Mouse (Mus musculus): Measurements from ENCODE around the gene Rnf40. TPM values are rescaled to one million over a fixed set of nuclear protein-coding genes. Genes with fewer than 3 reads are reported as not detected.

Gene Rnf40
- polyA plus RNA-seq, 1 experiment = 39.4 TPM

GRCm38 (mm10) chr7:127626039-127626438, 37.5 kb downstream of the Rnf40 start:
- Histone ChIP-seq H3K36me3 (ENCODE audit: control insufficient read depth, insufficient read depth, low read length, poor library complexity, severe bottlenecking) (no peaks in the 10 kb centered on the region), H3K27ac (ENCODE audit: insufficient read depth, low read length) (no peak overlapping the region), H3K27me3 (ENCODE audit: control insufficient read depth, insufficient read depth, low read length, poor library complexity, severe bottlenecking) (no peaks in the 10 kb centered on the region), H3K9ac (ENCODE audit: low read depth, poor library complexity, severe bottlenecking) (no peak overlapping the region), H3K9me3 (replicated peaks; ENCODE audit: control insufficient read depth, insufficient read depth, low read length, poor library complexity, severe bottlenecking) (no peaks in the 10 kb centered on the region; the same call in none of the 2 replicates), H3K4me3 (ENCODE audit: low read depth, low read length) (no peak overlapping the region), H3K4me1 (ENCODE audit: control insufficient read depth, insufficient read depth, low read length) (no peaks in the 10 kb centered on the region)
- TF ChIP-seq CTCF (IDR thresholded peaks at IDR 0.05; ENCODE audit: low read depth, low read length) = no peak
- no peak for TF ChIP-seq POLR2A (IDR thresholded peaks at IDR 0.05; ENCODE audit: insufficient read depth, low read length)
- TF ChIP-seq EP300 (IDR thresholded peaks at IDR 0.05; ENCODE audit: insufficient read depth, low read depth, low read length) = no peak

GRCm38 (mm10) chr7:127626471-127626870, 37.9 kb downstream of the Rnf40 start:
- H3K27ac ChIP-seq (ENCODE audit: insufficient read depth, low read length) = no peak overlapping the region
- TF ChIP-seq CTCF (IDR thresholded peaks at IDR 0.05; ENCODE audit: low read depth, low read length) (no peak), POLR2A (IDR thresholded peaks at IDR 0.05; ENCODE audit: insufficient read depth, low read length) (no peak), EP300 (IDR thresholded peaks at IDR 0.05; ENCODE audit: insufficient read depth, low read depth, low read length) (no peak)

GRCm38 (mm10) chr7:127628646-127629045, 40.1 kb downstream of the Rnf40 start:
- no peaks in the 10 kb centered on the region for H3K27me3 ChIP-seq (ENCODE audit: control insufficient read depth, insufficient read depth, low read length, poor library complexity, severe bottlenecking)
- H3K4me1 ChIP-seq (ENCODE audit: control insufficient read depth, insufficient read depth, low read length) = no peaks in the 10 kb centered on the region
- H3K36me3 ChIP-seq (ENCODE audit: control insufficient read depth, insufficient read depth, low read length, poor library complexity, severe bottlenecking) = no peaks in the 10 kb centered on the region
- H3K4me3 ChIP-seq (ENCODE audit: low read depth, low read length) = no peak overlapping the region
- H3K9ac ChIP-seq (ENCODE audit: low read depth, poor library complexity, severe bottlenecking) = no peak overlapping the region
- TF ChIP-seq POLR2A (IDR thresholded peaks at IDR 0.05; ENCODE audit: insufficient read depth, low read length) = no peak
- no peak for TF ChIP-seq CTCF (IDR thresholded peaks at IDR 0.05; ENCODE audit: low read depth, low read length)
- TF ChIP-seq EP300 (IDR thresholded peaks at IDR 0.05; ENCODE audit: insufficient read depth, low read depth, low read length) = no peak
- H3K9me3 ChIP-seq (replicated peaks; ENCODE audit: control insufficient read depth, insufficient read depth, low read length, poor library complexity, severe bottlenecking) = no peaks in the 10 kb centered on the region; the same call in none of the 2 replicates
- H3K27ac ChIP-seq (ENCODE audit: insufficient read depth, low read length) = no peak overlapping the region

More at GRCm38 (mm10) chr7:127626471-127626870, 37.9 kb downstream of the Rnf40 start:
- H3K36me3 ChIP-seq (ENCODE audit: control insufficient read depth, insufficient read depth, low read length, poor library complexity, severe bottlenecking) = no peaks in the 10 kb centered on the region
- no peak overlapping the region for H3K4me3 ChIP-seq (ENCODE audit: low read depth, low read length)
- no peaks in the 10 kb centered on the region; the same call in none of the 2 replicates for H3K9me3 ChIP-seq (replicated peaks; ENCODE audit: control insufficient read depth, insufficient read depth, low read length, poor library complexity, severe bottlenecking)
- H3K9ac ChIP-seq (ENCODE audit: low read depth, poor library complexity, severe bottlenecking) = no peak overlapping the region
- no peaks in the 10 kb centered on the region for H3K4me1 ChIP-seq (ENCODE audit: control insufficient read depth, insufficient read depth, low read length)
- H3K27me3 ChIP-seq (ENCODE audit: control insufficient read depth, insufficient read depth, low read length, poor library complexity, severe bottlenecking) = no peaks in the 10 kb centered on the region

GRCm38 (mm10) chr7:127631416-127631815, 42.8 kb downstream of the Rnf40 start:
- H3K9ac ChIP-seq (ENCODE audit: low read depth, poor library complexity, severe bottlenecking) = no peak overlapping the region
- H3K27ac ChIP-seq (ENCODE audit: insufficient read depth, low read length) = peak overlapping the region; percentile 57
- no peaks in the 10 kb centered on the region for H3K36me3 ChIP-seq (ENCODE audit: control insufficient read depth, insufficient read depth, low read length, poor library complexity, severe bottlenecking)
- no peaks in the 10 kb centered on the region for H3K27me3 ChIP-seq (ENCODE audit: control insufficient read depth, insufficient read depth, low read length, poor library complexity, severe bottlenecking)
- H3K9me3 ChIP-seq (replicated peaks; ENCODE audit: control insufficient read depth, insufficient read depth, low read length, poor library complexity, severe bottlenecking) = no peaks in the 10 kb centered on the region; the same call in none of the 2 replicates
- TF ChIP-seq POLR2A (IDR thresholded peaks at IDR 0.05; ENCODE audit: insufficient read depth, low read length) = no peak
- no peak for TF ChIP-seq CTCF (IDR thresholded peaks at IDR 0.05; ENCODE audit: low read depth, low read length)
- TF ChIP-seq EP300 (IDR thresholded peaks at IDR 0.05; ENCODE audit: insufficient read depth, low read depth, low read length) = no peak
- H3K4me1 ChIP-seq (ENCODE audit: control insufficient read depth, insufficient read depth, low read length) = no peaks in the 10 kb centered on the region
- H3K4me3 ChIP-seq (ENCODE audit: low read depth, low read length) = no peak overlapping the region

GRCm38 (mm10) chr7:127636963-127637362, 48.4 kb downstream of the Rnf40 start:
- Histone ChIP-seq H3K9ac (ENCODE audit: low read depth, poor library complexity, severe bottlenecking) (peak overlapping the region; percentile 48), H3K27ac (ENCODE audit: insufficient read depth, low read length) (no peak overlapping the region)
- TF ChIP-seq EP300 (IDR thresholded peaks at IDR 0.05; ENCODE audit: insufficient read depth, low read depth, low read length) = no peak
- no peak for TF ChIP-seq CTCF (IDR thresholded peaks at IDR 0.05; ENCODE audit: low read depth, low read length)
- TF ChIP-seq POLR2A (IDR thresholded peaks at IDR 0.05; ENCODE audit: insufficient read depth, low read length) = no peak

GRCm38 (mm10) chr7:127641260-127641659, 52.7 kb downstream of the Rnf40 start:
- TF ChIP-seq EP300 (IDR thresholded peaks at IDR 0.05; ENCODE audit: insufficient read depth, low read depth, low read length) (no peak), POLR2A (IDR thresholded peaks at IDR 0.05; ENCODE audit: insufficient read depth, low read length) (no peak)
- Histone ChIP-seq H3K27ac (ENCODE audit: insufficient read depth, low read length) (no peak overlapping the region), H3K27me3 (ENCODE audit: control insufficient read depth, insufficient read depth, low read length, poor library complexity, severe bottlenecking) (no peaks in the 10 kb centered on the region), H3K4me1 (ENCODE audit: control insufficient read depth, insufficient read depth, low read length) (peaks cover 1% of the 10 kb centered on the region), H3K9ac (ENCODE audit: low read depth, poor library complexity, severe bottlenecking) (no peak overlapping the region), H3K4me3 (ENCODE audit: low read depth, low read length) (no peak overlapping the region), H3K9me3 (replicated peaks; ENCODE audit: control insufficient read depth, insufficient read depth, low read length, poor library complexity, severe bottlenecking) (no peaks in the 10 kb centered on the region), H3K36me3 (ENCODE audit: control insufficient read depth, insufficient read depth, low read length, poor library complexity, severe bottlenecking) (no peaks in the 10 kb centered on the region)

More at GRCm38 (mm10) chr7:127636963-127637362, 48.4 kb downstream of the Rnf40 start:
- H3K36me3 ChIP-seq (ENCODE audit: control insufficient read depth, insufficient read depth, low read length, poor library complexity, severe bottlenecking) = no peaks in the 10 kb centered on the region
- no peaks in the 10 kb centered on the region for H3K9me3 ChIP-seq (replicated peaks; ENCODE audit: control insufficient read depth, insufficient read depth, low read length, poor library complexity, severe bottlenecking)
- no peaks in the 10 kb centered on the region for H3K27me3 ChIP-seq (ENCODE audit: control insufficient read depth, insufficient read depth, low read length, poor library complexity, severe bottlenecking)
- no peaks in the 10 kb centered on the region for H3K4me1 ChIP-seq (ENCODE audit: control insufficient read depth, insufficient read depth, low read length)
- peak overlapping the region; percentile 62 for H3K4me3 ChIP-seq (ENCODE audit: low read depth, low read length)
